Mouse (Mus musculus) MEL (cell line): ENCODE results near the gene Slc43a1. TPM values are rescaled to one million over a fixed set of nuclear protein-coding genes. Genes with fewer than 3 reads are reported as not detected.
A peak's percentile ranks its signal among the peaks of the same experiment; 100 is the strongest.

Source experiments
- DNase-seq: peaks from one replicate; pipeline ENCODE4 v3.0.0; 2011; ENCODE audit warnings: low read depth, low spot score
- H3K27ac ChIP-seq: 2 replicates; pipeline ENCODE4 v1.5.1; 2012; ENCODE audit warnings: low read depth, mild to moderate bottlenecking, control low read depth, low read length, moderate library complexity; ENCODE audit not compliant: control insufficient read depth
- H3K27me3 ChIP-seq, 2 experiments: fragments of 150-350 bp in 1 of 2; sonication (generic) in 1 of 2; 2 replicates each; pipeline ENCODE4 v1.6.1; 2012; ENCODE audit warnings: low read length in 2 of 2, mild to moderate bottlenecking in 2 of 2, improper control_type of control experiment in 1 of 2, moderate library complexity in 1 of 2; ENCODE audit not compliant: insufficient read depth in 2 of 2, control insufficient read depth in 1 of 2
- H3K36me3 ChIP-seq, 2 experiments: 2 replicates each; pipeline ENCODE4 v1.6.1; 2012 to 2014; ENCODE audit warnings: low read length in 2 of 2, improper control_type of control experiment in 1 of 2, inconsistent platforms in 1 of 2, mild to moderate bottlenecking in 1 of 2; ENCODE audit not compliant: insufficient read depth in 2 of 2, control insufficient read depth in 1 of 2
- H3K4me1 ChIP-seq, 2 experiments: fragments of 150-350 bp in 1 of 2; sonication (generic) in 1 of 2; 2 replicates each; pipeline ENCODE4 v1.6.1; 2012; ENCODE audit warnings: low read length in 2 of 2, improper control_type of control experiment in 1 of 2, mild to moderate bottlenecking in 1 of 2; ENCODE audit not compliant: insufficient read depth in 2 of 2, control insufficient read depth in 1 of 2
- H3K4me3 ChIP-seq, 2 experiments: fragments of 150-350 bp in 1 of 2; sonication (generic) in 1 of 2; 2 replicates each; pipeline ENCODE4 v1.5.1; 2012; ENCODE audit warnings: low read depth in 2 of 2, low read length in 2 of 2, mild to moderate bottlenecking in 2 of 2, moderate library complexity in 2 of 2, control low read depth in 1 of 2, improper control_type of control experiment in 1 of 2; ENCODE audit not compliant: control insufficient read depth in 1 of 2, insufficient read depth in 1 of 2
- H3K79me2 ChIP-seq: 2 replicates; pipeline ENCODE4 v1.6.1; 2012; ENCODE audit warnings: mild to moderate bottlenecking, low read length, moderate library complexity; ENCODE audit not compliant: control insufficient read depth, poor library complexity, insufficient read depth
- H3K9ac ChIP-seq: 2 replicates; pipeline ENCODE4 v1.6.1; 2012; ENCODE audit warnings: low read depth, mild to moderate bottlenecking, control low read depth, low read length, moderate library complexity; ENCODE audit not compliant: control insufficient read depth, poor library complexity, severe bottlenecking
- H3K9me3 ChIP-seq: fragments of 150-350 bp; sonication (generic); replicated peaks from 2 replicates; pipeline ENCODE4 v1.6.1; 2012; ENCODE audit warnings: mild to moderate bottlenecking, low read length, improper control_type of control experiment, moderate library complexity; ENCODE audit not compliant: insufficient read depth
- CTCF ChIP-seq, 3 experiments: IDR thresholded peaks in 2 of 3; conservative IDR thresholded peaks in 1 of 3; 2 replicates each; pipeline ENCODE4 v1.5.1; 2011 to 2012; ENCODE audit warnings: low read length in 3 of 3, low read depth in 2 of 3, mild to moderate bottlenecking in 2 of 3, improper control_type of control experiment in 1 of 3, inconsistent platforms in 1 of 3, mixed read lengths in 1 of 3, moderate library complexity in 1 of 3; ENCODE audit not compliant: control insufficient read depth in 1 of 3, insufficient read depth in 1 of 3, poor library complexity in 1 of 3, severe bottlenecking in 1 of 3
- E2F4 ChIP-seq: IDR thresholded peaks from 2 replicates; pipeline ENCODE4 v1.6.1; 2011; ENCODE audit warnings: low read depth, low read length, improper control_type of control experiment, borderline replicate concordance
- ELF1 ChIP-seq: IDR thresholded peaks from 2 replicates; pipeline ENCODE4 v1.6.1; 2014; ENCODE audit warnings: low read depth, mild to moderate bottlenecking, inconsistent platforms, low read length, improper control_type of control experiment, moderate library complexity
- EP300 ChIP-seq, 2 experiments: IDR thresholded peaks; 2 replicates each; pipeline ENCODE4 v1.6.1; 2011; ENCODE audit warnings: improper control_type of control experiment in 2 of 2, low read length in 2 of 2, low read depth in 1 of 2, mild to moderate bottlenecking in 1 of 2
- ETS1 ChIP-seq: IDR thresholded peaks from 2 replicates; pipeline ENCODE4 v1.6.1; 2012; ENCODE audit warnings: low read depth, mild to moderate bottlenecking, inconsistent platforms, low read length, improper control_type of control experiment, moderate library complexity
- GATA1 ChIP-seq: IDR thresholded peaks from 2 replicates; pipeline ENCODE4 v1.6.1; 2011; ENCODE audit warnings: low read depth, low read length, improper control_type of control experiment
- JUND ChIP-seq: IDR thresholded peaks from 2 replicates; pipeline ENCODE4 v1.6.1; 2011; ENCODE audit warnings: low read depth, mild to moderate bottlenecking, improper control_type of control experiment, low read length
- MAX ChIP-seq: IDR thresholded peaks from 2 replicates; pipeline ENCODE4 v1.6.1; 2011; ENCODE audit warnings: low read length, improper control_type of control experiment
- MEF2A ChIP-seq: IDR thresholded peaks from 2 replicates; pipeline ENCODE4 v1.6.1; 2014; ENCODE audit warnings: low read depth, mild to moderate bottlenecking, inconsistent platforms, low read length, improper control_type of control experiment; ENCODE audit not compliant: poor library complexity, insufficient replicate concordance, severe bottlenecking; ENCODE audit errors: extremely low read depth
- NELFE ChIP-seq: IDR thresholded peaks from 2 replicates; pipeline ENCODE4 v1.6.1; 2011; ENCODE audit warnings: low read depth, low read length, improper control_type of control experiment
- POLR2A ChIP-seq, 2 experiments: IDR thresholded peaks; 2 replicates each; pipeline ENCODE4 v1.6.1; 2011 to 2012; ENCODE audit warnings: low read length in 2 of 2, mild to moderate bottlenecking in 2 of 2, control low read depth in 1 of 2, improper control_type of control experiment in 1 of 2, low read depth in 1 of 2, moderate library complexity in 1 of 2; ENCODE audit not compliant: control insufficient read depth in 1 of 2, insufficient read depth in 1 of 2, poor library complexity in 1 of 2
- RCOR1 ChIP-seq: IDR thresholded peaks from 2 replicates; pipeline ENCODE4 v1.6.1; 2012; ENCODE audit warnings: low read depth, mild to moderate bottlenecking, inconsistent platforms, low read length, improper control_type of control experiment
- SIN3A ChIP-seq: IDR thresholded peaks from 2 replicates; pipeline ENCODE4 v1.6.1; 2012; ENCODE audit warnings: low read length, improper control_type of control experiment, inconsistent platforms
- SMC3 ChIP-seq: IDR thresholded peaks from 2 replicates; pipeline ENCODE4 v1.6.1; 2011; ENCODE audit warnings: low read depth, low read length, improper control_type of control experiment
- TAL1 ChIP-seq: IDR thresholded peaks from 2 replicates; pipeline ENCODE4 v1.6.1; 2012; ENCODE audit warnings: mild to moderate bottlenecking, inconsistent platforms, low read length, moderate library complexity, mixed read lengths
- TBP ChIP-seq: IDR thresholded peaks from 2 replicates; pipeline ENCODE4 v1.8.0; 2011; ENCODE audit warnings: low read depth, low read length, improper control_type of control experiment
- TCF12 ChIP-seq: IDR thresholded peaks from 2 replicates; pipeline ENCODE4 v1.6.1; 2014; ENCODE audit warnings: low read depth, mild to moderate bottlenecking, inconsistent platforms, low read length, improper control_type of control experiment, moderate library complexity
- ZKSCAN1 ChIP-seq: IDR thresholded peaks from 2 replicates; pipeline ENCODE4 v1.6.1; 2012; ENCODE audit warnings: low read depth, mild to moderate bottlenecking, inconsistent platforms, low read length, improper control_type of control experiment, moderate library complexity
- ZMIZ1 ChIP-seq: IDR thresholded peaks from 2 replicates; pipeline ENCODE4 v1.6.1; 2012; ENCODE audit warnings: low read depth, mild to moderate bottlenecking, inconsistent platforms, low read length, improper control_type of control experiment, moderate library complexity
- ZNF384 ChIP-seq: IDR thresholded peaks from 2 replicates; pipeline ENCODE4 v1.6.1; 2012; ENCODE audit warnings: low read depth, mild to moderate bottlenecking, inconsistent platforms, low read length, improper control_type of control experiment
- polyA plus RNA-seq, 2 experiments: library from polyadenylated mRNA; stranded (reverse) in 1 of 2; unstranded in 1 of 2; fragments of >175 nt in 1 of 2; fragments of >200 nt in 1 of 2; gene quantifications; 2 replicates each; pipeline versions ENCODE4 v1.2.1 to v1.2.4; 2012; ENCODE audit warnings: low replicate concordance in 2 of 2, low read depth in 1 of 2; ENCODE audit not compliant: insufficient read length in 2 of 2, insufficient read depth in 1 of 2, missing spikeins in 1 of 2
- total RNA-seq: library from RNA; depleted of rRNA; stranded (reverse); fragments of 300-350 nt; gene quantifications from 2 replicates; pipeline ENCODE4 v1.2.3, GENCODE M21; 2012

The Slc43a1 gene
- total and polyA plus RNA-seq, 3 experiments, result 69.8 to 131 (median 108) TPM

- H3K27ac ChIP-seq, result no peak overlapping the region
- TF ChIP-seq RCOR1 (no peak), SMC3 (no peak), TBP (no peak), MEF2A (no peak), POLR2A (IDR thresholded peaks at IDR 0.05; ENCODE audit: control insufficient read depth in 1 of 2, insufficient read depth in 1 of 2, low read depth in 1 of 2, low read length in 2 of 2, poor library complexity in 1 of 2) (no peak), NELFE (no peak), MAX (no peak), ELF1 (no peak), CTCF (IDR thresholded peaks at IDR 0.05 in 2 of 3, conservative IDR thresholded peaks at IDR 0.05 in 1 of 3; ENCODE audit: control insufficient read depth in 1 of 3, insufficient read depth in 1 of 3, low read depth in 2 of 3, low read length in 3 of 3, poor library complexity in 1 of 3, severe bottlenecking in 1 of 3) (no peak), TAL1 (no peak), TCF12 (no peak)
- TF ChIP-seq, all 39 proteins: peak for 0
- peaks cover 6 to 11% of the 10 kb centered on the region in 2 experiments for H3K4me1 ChIP-seq
- no peaks in the 10 kb centered on the region for H3K9me3 ChIP-seq
- no peaks in the 10 kb centered on the region for H3K27me3 ChIP-seq
- no peak for DNase-seq
- H3K9ac ChIP-seq, result no peak overlapping the region
- no peak overlapping the region for H3K4me3 ChIP-seq
- peaks cover 15 to 16% of the 10 kb centered on the region in 2 experiments for H3K36me3 ChIP-seq
- no peaks in the 10 kb centered on the region for H3K79me2 ChIP-seq
Observed at GRCm38 (mm10) chr2:84859991-84860780, 21.5 kb downstream of the Slc43a1 start.

GRCm38 (mm10) chr2:84861430-84861829, 22.8 kb downstream of the Slc43a1 start:
- no peak overlapping the region; the same call in 1 of the 2 replicates for H3K27ac ChIP-seq
- peaks cover 15 to 17% of the 10 kb centered on the region in 2 experiments for H3K36me3 ChIP-seq
- no peak overlapping the region for H3K4me3 ChIP-seq
- H3K79me2 ChIP-seq, result no peaks in the 10 kb centered on the region
- H3K27me3 ChIP-seq, result no peaks in the 10 kb centered on the region
- no peak overlapping the region for H3K9ac ChIP-seq
- peaks cover 6 to 12% of the 10 kb centered on the region in 2 experiments for H3K4me1 ChIP-seq
- H3K9me3 ChIP-seq, result no peaks in the 10 kb centered on the region
- DNase-seq, result peak; percentile 36
- no peak for TF ChIP-seq E2F4
- peak; percentile 60 to 69 for TF ChIP-seq EP300 (IDR thresholded peaks at IDR 0.05; ENCODE audit: low read depth in 1 of 2, low read length in 2 of 2)
- peak; percentile 35; the same call in 1 of the 2 replicates for TF ChIP-seq TAL1
- TF ChIP-seq JUND, result no peak
- peak; percentile 32; the same call in 1 of the 2 replicates for TF ChIP-seq SIN3A
- TF ChIP-seq ETS1, result no peak
- TF ChIP-seq TCF12, result peak; percentile 81
- no peak for TF ChIP-seq ZMIZ1
- TF ChIP-seq GATA1, result peak; percentile 43; the same call in 1 of the 2 replicates
- TF ChIP-seq ZKSCAN1, result no peak
- TF ChIP-seq TBP, result no peak
- no peak for TF ChIP-seq ZNF384
